Mouse (Mus musculus): ENCODE data around the gene Tbl3. TPM values are rescaled to one million over a fixed set of nuclear protein-coding genes. Genes with fewer than 3 reads are reported as not detected.
"Not testable (repeated sequence)": the region's sequence is repeated elsewhere in the genome, so short reads cannot be mapped to it uniquely, and the experiment has no call there.

The Tbl3 gene
- polyA plus RNA-seq, 1 experiment from 2014 or later = 67.8 TPM

DNA sequence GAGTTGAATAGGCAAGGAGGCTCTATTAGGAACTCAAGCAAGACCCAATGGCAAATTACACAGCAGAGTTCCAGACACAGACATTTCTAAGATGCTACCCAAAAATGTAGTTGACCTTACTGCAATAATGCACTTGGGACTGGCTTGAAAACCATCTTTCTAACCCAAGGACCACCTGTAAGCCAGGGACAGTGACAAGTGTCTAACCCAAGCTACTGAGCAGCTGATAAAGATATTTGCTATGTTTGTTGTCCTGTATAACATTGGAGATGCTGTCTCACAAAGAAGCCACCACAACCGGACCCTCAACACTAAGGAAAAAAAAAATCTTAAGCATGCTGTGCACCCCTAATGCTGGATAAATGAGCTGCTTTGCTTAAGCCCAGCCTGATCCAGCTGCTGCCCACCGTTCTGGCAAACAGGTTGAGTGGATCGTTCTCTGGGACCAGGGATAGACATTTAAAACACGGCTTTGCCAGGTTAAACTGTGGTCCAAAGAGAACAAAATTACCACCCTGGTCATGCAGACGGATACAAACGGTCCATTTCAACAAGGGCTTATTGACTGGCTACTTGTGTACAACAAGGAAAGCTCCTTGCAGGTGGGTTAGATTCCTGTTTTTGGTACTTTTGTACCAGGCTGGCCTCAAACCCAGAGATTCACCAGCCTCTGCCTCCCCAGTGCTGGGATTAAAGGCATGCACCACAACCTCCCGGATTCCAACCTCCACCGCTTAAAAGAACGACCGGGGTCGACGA, 15.8 kb upstream of the Tbl3 start:
- no peaks in the 10 kb centered on the region for H3K9me3 ChIP-seq (ENCODE audit: control insufficient read depth, low read depth, low read length)
- H3K4me3 ChIP-seq (ENCODE audit: low read depth, low read length) = peak overlapping the region; percentile 71
- WGBS = 3% methylated on average over 12 of the region's 12 CpGs
- peak overlapping the region; percentile 47 for H3K4me2 ChIP-seq (replicated peaks; ENCODE audit: low read depth, low read length)
- peaks cover 17% of the 10 kb centered on the region; the same call in 1 of the 2 replicates for H3K4me1 ChIP-seq (ENCODE audit: control insufficient read depth, insufficient read depth, low read length)
- H3K27ac ChIP-seq (ENCODE audit: low read length) = peak overlapping the region; percentile 70; the same call in 1 of the 2 replicates
- peaks cover 13% of the 10 kb centered on the region for H3K36me3 ChIP-seq (ENCODE audit: control insufficient read depth, insufficient read depth, low read length)
- no peaks in the 10 kb centered on the region for H3K27me3 ChIP-seq (ENCODE audit: control insufficient read depth, insufficient read depth, low read length)
- peak overlapping the region; percentile 65 for H3K9ac ChIP-seq (replicated peaks; ENCODE audit: low read depth, low read length)
- no peak for ATAC-seq (ENCODE audit: insufficient number of reproducible peaks, insufficient read depth, low FRiP score, low read depth)

DNA sequence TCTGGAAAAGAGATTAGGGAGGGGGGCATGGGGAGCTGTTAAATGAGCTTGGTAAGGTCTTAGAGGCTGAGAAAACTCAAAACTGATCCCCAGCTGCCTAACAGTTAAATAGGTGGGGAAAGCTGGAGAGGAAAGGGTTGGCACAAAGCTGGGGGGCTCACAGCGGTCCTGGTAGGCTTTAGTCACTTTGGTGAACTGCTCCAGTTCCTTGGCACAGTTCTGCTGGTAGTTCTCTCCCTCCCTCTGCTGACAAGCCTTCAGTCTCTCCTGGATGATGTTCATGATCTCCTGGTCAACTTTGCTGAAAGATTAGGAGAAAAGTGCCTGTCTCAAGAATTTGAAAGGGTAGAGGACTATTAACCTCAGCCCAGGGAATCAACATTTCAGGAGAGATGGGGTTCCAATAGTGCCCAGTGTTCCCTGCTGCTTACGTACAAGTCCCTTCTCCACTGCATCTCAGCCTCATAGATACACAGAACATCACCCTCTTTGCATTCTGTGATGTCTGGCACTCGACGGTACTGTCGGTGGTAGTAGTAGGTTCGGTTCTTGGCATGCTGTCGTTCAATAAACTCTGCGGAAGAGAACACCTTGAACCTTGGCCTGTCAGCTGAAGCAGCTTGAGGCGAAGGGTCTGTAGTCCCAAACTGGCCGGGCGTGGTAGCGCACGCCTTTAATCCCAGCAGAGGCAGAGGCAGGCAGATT, 14.9 kb upstream of the Tbl3 start:
- no peak overlapping the region for H3K27ac ChIP-seq (ENCODE audit: low read length)
- no peak for ATAC-seq (ENCODE audit: insufficient number of reproducible peaks, insufficient read depth, low FRiP score, low read depth)
- H3K36me3 ChIP-seq (ENCODE audit: control insufficient read depth, insufficient read depth, low read length) = peaks cover 13% of the 10 kb centered on the region
- no peaks in the 10 kb centered on the region for H3K27me3 ChIP-seq (ENCODE audit: control insufficient read depth, insufficient read depth, low read length)
- no peaks in the 10 kb centered on the region for H3K9me3 ChIP-seq (ENCODE audit: control insufficient read depth, low read depth, low read length)
- H3K4me3 ChIP-seq (ENCODE audit: low read depth, low read length) = peak overlapping the region; percentile 78; the same call in 1 of the 2 replicates
- H3K4me1 ChIP-seq (ENCODE audit: control insufficient read depth, insufficient read depth, low read length) = peaks cover 17% of the 10 kb centered on the region; the same call in 1 of the 2 replicates
- H3K4me2 ChIP-seq (replicated peaks; ENCODE audit: low read depth, low read length) = peak overlapping the region; percentile 84; the same call in 1 of the 2 replicates
- 38% methylated on average over 13 of the region's 13 CpGs for WGBS
- no peak overlapping the region for H3K9ac ChIP-seq (replicated peaks; ENCODE audit: low read depth, low read length)

DNA sequence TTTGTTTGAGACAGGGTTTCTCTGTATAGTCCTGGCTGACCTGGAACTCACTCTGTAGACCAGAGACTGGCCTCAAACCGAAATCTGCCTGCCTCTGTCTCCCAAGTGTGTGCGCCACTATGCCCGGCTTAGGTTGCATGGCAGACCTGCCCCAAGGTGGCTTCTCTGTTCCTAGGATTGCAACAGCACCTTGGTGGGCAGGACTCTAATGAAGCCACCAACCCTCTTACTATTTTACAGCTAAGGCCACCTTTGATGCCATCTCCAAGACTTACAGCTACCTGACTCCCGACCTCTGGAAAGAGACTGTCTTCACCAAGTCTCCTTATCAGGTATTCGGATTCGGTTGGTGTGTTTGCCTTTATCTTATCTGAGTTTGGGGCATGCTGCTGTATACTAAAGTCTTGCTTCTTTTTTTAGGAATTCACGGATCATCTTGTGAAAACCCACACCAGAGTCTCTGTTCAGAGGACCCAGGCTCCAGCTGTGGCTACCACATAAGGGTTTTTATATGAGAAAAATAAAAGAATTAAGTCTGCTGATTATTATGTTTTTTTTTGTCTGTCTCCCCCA, 14.0 kb upstream of the Tbl3 start:
- Histone ChIP-seq H3K4me3 (ENCODE audit: low read depth, low read length) (peak overlapping the region; percentile 78), H3K4me1 (ENCODE audit: control insufficient read depth, insufficient read depth, low read length) (peaks cover 17% of the 10 kb centered on the region; the same call in 1 of the 2 replicates), H3K4me2 (replicated peaks; ENCODE audit: low read depth, low read length) (peak overlapping the region; percentile 84), H3K9ac (replicated peaks; ENCODE audit: low read depth, low read length) (peak overlapping the region; percentile 82; the same call in 1 of the 2 replicates), H3K36me3 (ENCODE audit: control insufficient read depth, insufficient read depth, low read length) (peaks cover 13% of the 10 kb centered on the region)
- 52% methylated on average over 7 of the region's 7 CpGs for WGBS
- not testable (repeated sequence) for H3K27me3 ChIP-seq (ENCODE audit: control insufficient read depth, insufficient read depth, low read length); H3K27ac ChIP-seq (ENCODE audit: low read length); ATAC-seq (ENCODE audit: insufficient number of reproducible peaks, insufficient read depth, low FRiP score, low read depth); H3K9me3 ChIP-seq (ENCODE audit: control insufficient read depth, low read depth, low read length)

DNA sequence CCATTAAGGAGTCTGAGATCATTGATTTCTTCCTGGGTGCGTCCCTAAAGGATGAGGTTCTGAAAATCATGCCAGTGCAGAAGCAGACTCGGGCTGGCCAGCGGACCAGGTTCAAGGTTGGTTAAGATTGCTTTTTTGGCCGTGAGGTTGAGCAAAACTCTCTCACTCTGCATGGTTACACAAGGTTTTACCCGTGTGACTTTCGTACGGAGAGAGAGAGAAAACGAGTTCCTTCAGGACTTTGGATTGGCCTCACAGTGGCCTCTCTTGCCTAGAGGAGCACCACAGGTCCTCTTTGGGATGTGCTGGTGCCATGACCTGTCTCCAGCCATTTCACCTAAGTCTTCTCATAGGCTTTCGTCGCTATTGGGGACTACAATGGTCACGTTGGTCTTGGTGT, 13.2 kb upstream of the Tbl3 start:
- Histone ChIP-seq H3K4me2 (replicated peaks; ENCODE audit: low read depth, low read length) (peak overlapping the region; percentile 84), H3K4me1 (ENCODE audit: control insufficient read depth, insufficient read depth, low read length) (peaks cover 17% of the 10 kb centered on the region; the same call in 1 of the 2 replicates), H3K4me3 (ENCODE audit: low read depth, low read length) (peak overlapping the region; percentile 78), H3K36me3 (ENCODE audit: control insufficient read depth, insufficient read depth, low read length) (peaks cover 13% of the 10 kb centered on the region), H3K9ac (replicated peaks; ENCODE audit: low read depth, low read length) (peak overlapping the region; percentile 82)
- not testable (repeated sequence) for H3K9me3 ChIP-seq (ENCODE audit: control insufficient read depth, low read depth, low read length); H3K27me3 ChIP-seq (ENCODE audit: control insufficient read depth, insufficient read depth, low read length); H3K27ac ChIP-seq (ENCODE audit: low read length); ATAC-seq (ENCODE audit: insufficient number of reproducible peaks, insufficient read depth, low FRiP score, low read depth)
- under 1% methylated on average over 11 of the region's 11 CpGs for whole genome bisulfite sequencing

DNA sequence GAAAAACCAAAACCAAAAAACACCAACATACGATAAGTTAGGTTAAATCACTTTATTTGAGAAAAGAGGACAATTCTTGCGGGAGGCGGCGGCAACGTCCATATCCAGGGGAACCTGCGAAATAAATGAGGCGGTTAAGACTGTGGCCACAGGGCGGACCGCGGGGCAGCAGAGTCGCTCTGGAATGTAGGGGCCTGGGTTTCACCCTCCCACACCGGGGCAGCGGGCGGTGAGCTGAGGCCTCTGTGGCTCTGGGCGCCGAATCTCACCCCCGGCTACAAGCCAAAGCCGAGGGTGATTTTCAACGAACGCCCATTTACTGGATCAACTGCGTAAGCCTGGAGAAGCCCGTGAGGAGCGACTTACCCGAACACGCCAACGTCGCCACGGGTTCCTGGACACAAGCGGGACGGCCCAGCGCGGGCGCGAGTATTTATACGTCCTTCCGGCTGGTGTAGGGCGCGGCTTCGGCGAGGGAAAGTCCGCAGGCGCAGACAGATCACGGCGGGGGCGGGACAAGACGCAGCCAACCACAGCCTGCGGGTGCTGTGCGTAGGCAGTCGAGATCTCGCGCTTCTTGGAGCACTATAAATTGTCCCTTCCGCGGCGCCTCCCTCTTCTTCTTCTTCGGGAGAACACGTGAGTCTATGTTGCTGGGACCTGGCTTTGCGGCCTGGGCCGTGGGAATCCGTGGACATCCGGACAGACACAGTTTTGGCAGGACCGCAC, 12.2 kb upstream of the Tbl3 start:
- peak; percentile 99 for ATAC-seq (ENCODE audit: insufficient number of reproducible peaks, insufficient read depth, low FRiP score, low read depth)
- Histone ChIP-seq H3K4me1 (ENCODE audit: control insufficient read depth, insufficient read depth, low read length) (peaks cover 17% of the 10 kb centered on the region; the same call in 1 of the 2 replicates), H3K9me3 (ENCODE audit: control insufficient read depth, low read depth, low read length) (no peaks in the 10 kb centered on the region), H3K36me3 (ENCODE audit: control insufficient read depth, insufficient read depth, low read length) (peaks cover 13% of the 10 kb centered on the region), H3K4me3 (ENCODE audit: low read depth, low read length) (peak overlapping the region; percentile 78), H3K9ac (replicated peaks; ENCODE audit: low read depth, low read length) (peak overlapping the region; percentile 84), H3K27me3 (ENCODE audit: control insufficient read depth, insufficient read depth, low read length) (no peaks in the 10 kb centered on the region), H3K27ac (ENCODE audit: low read length) (peak overlapping the region; percentile 85), H3K4me2 (replicated peaks; ENCODE audit: low read depth, low read length) (peak overlapping the region; percentile 84)
- under 1% methylated on average over 61 of the region's 61 CpGs for WGBS

DNA sequence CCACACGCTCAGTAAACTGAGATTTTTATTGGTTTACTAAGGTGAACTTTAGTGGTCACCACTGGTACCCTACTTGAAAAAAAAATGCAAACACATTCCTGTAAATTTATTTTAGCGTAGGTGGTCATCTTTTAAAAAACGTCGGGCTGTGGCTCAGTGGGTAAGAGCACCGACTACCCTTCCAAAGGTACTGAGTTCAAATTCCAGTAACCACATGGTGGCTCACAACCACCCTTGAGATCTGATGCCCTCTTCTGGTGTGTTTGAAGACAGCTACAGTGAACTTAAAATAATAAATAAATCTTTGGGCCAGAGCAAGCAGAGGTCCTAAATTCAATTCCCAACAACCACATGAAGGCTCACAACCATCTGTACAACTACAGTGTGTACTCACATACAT, 11.5 kb upstream of the Tbl3 start:
- ATAC-seq (ENCODE audit: insufficient number of reproducible peaks, insufficient read depth, low FRiP score, low read depth); H3K27me3 ChIP-seq (ENCODE audit: control insufficient read depth, insufficient read depth, low read length); H3K9me3 ChIP-seq (ENCODE audit: control insufficient read depth, low read depth, low read length); H3K27ac ChIP-seq (ENCODE audit: low read length): not testable (repeated sequence)
- H3K36me3 ChIP-seq (ENCODE audit: control insufficient read depth, insufficient read depth, low read length) = peaks cover 13% of the 10 kb centered on the region
- peak overlapping the region; percentile 84 for H3K9ac ChIP-seq (replicated peaks; ENCODE audit: low read depth, low read length)
- peaks cover 17% of the 10 kb centered on the region; the same call in 1 of the 2 replicates for H3K4me1 ChIP-seq (ENCODE audit: control insufficient read depth, insufficient read depth, low read length)
- WGBS = 57% methylated on average over 5 of the region's 5 CpGs
- peak overlapping the region; percentile 78 for H3K4me3 ChIP-seq (ENCODE audit: low read depth, low read length)
- peak overlapping the region; percentile 44 for H3K4me2 ChIP-seq (replicated peaks; ENCODE audit: low read depth, low read length)

DNA sequence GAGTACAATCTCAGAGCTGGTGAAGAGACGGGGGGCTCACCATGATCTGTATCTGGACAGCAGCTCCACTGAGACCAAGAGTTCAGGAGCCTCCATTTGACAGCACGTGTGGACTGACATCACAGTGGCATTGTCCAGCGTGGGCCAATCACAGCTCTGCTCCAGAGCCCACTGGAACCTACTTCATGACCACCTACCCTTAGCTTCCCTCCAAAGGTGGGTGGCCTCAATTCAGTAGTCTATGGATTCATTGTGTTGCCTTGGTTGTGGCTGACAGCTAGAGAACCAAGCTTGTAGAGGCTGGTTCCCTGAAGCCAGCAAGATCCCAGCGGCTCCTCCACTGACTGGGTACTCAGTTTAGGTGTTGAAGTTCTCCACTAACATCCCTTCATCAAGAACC, 10.5 kb upstream of the Tbl3 start, which contains the start of the genes Rnf151 and Rps2:
Gene Rnf151 (minus strand): TSS at position 121 of the 400 bp plus-strand sequence.
Gene Rps2 (plus strand): TSS at position 174 of the 400 bp plus-strand sequence.
- peaks cover 12% of the 10 kb centered on the region; the same call in 1 of the 2 replicates for H3K4me1 ChIP-seq (ENCODE audit: control insufficient read depth, insufficient read depth, low read length)
- peak within 1 kb of the TSS; percentile 78 for H3K4me3 ChIP-seq (ENCODE audit: low read depth, low read length)
- peaks cover 13% of the 10 kb centered on the region for H3K36me3 ChIP-seq (ENCODE audit: control insufficient read depth, insufficient read depth, low read length)
- H3K9me3 ChIP-seq (ENCODE audit: control insufficient read depth, low read depth, low read length) = no peaks in the 10 kb centered on the region
- H3K27me3 ChIP-seq (ENCODE audit: control insufficient read depth, insufficient read depth, low read length) = no peaks in the 10 kb centered on the region
- H3K27ac ChIP-seq (ENCODE audit: low read length) = no peak within 1 kb of the TSS
- peak within 1 kb of the TSS; percentile 44 for H3K4me2 ChIP-seq (replicated peaks; ENCODE audit: low read depth, low read length)
- no peak within 1 kb of the TSS for H3K9ac ChIP-seq (replicated peaks; ENCODE audit: low read depth, low read length)
- WGBS = 83% methylated on average over 4 of the region's 4 CpGs
- ATAC-seq (ENCODE audit: insufficient number of reproducible peaks, insufficient read depth, low FRiP score, low read depth) = no peak
